Mouse (Mus musculus) G1E (cell line): ENCODE results near the gene Ptar1.

Experiments used
- CTCF ChIP-seq: IDR thresholded peaks from 2 replicates; pipeline ENCODE4 v1.5.1; 2012; ENCODE audit warnings: low read depth, low read length, inconsistent platforms, mixed read lengths
- GATA1 ChIP-seq: IDR thresholded peaks from 2 replicates; pipeline ENCODE4 v1.6.1; 2012; ENCODE audit warnings: borderline replicate concordance, low read length, inconsistent platforms, mixed read lengths
- TAL1 ChIP-seq: conservative IDR thresholded peaks from 2 replicates; pipeline ENCODE4 v1.6.1; 2012; ENCODE audit warnings: low read depth, low read length, inconsistent platforms, mixed read lengths

DNA sequence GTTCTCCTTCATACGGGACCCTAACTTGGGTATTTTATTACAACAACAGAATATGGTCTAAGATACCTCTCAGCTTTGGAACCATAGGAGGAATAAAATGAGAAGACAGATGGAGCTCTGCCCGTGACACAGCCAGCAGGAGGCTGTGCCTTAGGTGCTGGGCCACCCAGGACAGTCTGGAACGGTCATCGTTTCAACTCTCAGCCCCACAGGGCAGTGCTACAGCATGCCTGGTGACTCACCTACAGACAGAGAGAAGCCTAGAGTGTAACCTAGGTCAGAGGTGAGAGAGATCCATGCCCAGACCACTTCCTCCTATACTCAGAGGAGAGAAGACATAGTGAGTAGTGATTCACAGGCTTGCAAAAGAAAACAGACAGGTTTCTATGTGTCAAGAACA is 92.9 kb downstream of the Ptar1 start:
- TF ChIP-seq GATA1 (no peak), CTCF (no peak), TAL1 (no peak)
